Comparison of ENCODE assay signal across 8 mouse cellular contexts in genomic region chr15:102672215-102673071, GRCm38 (mm10). TPM values are rescaled to one million over a fixed set of nuclear protein-coding genes. Genes with fewer than 3 reads are reported as not detected.
A peak's percentile ranks its signal among the peaks of the same experiment; 100 is the strongest.
DNase-seq lines count a peak whose midpoint lies in the region; ATAC-seq and TF ChIP-seq lines count a peak whose summit lies in the region.

Gene Atp5g2 (minus strand): TSS chr15:102672352.

- no peak for TF ChIP-seq CTCF in E14TG2a.4 (conservative IDR thresholded peaks at IDR 0.05; ENCODE audit: low read length)

- H3K9me3 ChIP-seq in E14TG2a.4 (ENCODE audit: low read length) = no peaks in the 10 kb centered on the region
- no peaks in the 10 kb centered on the region for H3K9me3 ChIP-seq in embryonic facial prominence, embryonic 15.5 days (replicated peaks)
- no peaks in the 10 kb centered on the region for H3K9me3 ChIP-seq in heart, embryonic 13.5 days
- no peaks in the 10 kb centered on the region for H3K9me3 ChIP-seq in kidney, embryonic 15.5 days (replicated peaks)
- H3K9me3 ChIP-seq in liver, embryonic 15.5 days (replicated peaks) = no peaks in the 10 kb centered on the region
- no peaks in the 10 kb centered on the region for H3K9me3 ChIP-seq in neural tube, embryonic 11.5 days (ENCODE audit: control insufficient read depth, low read length)

- H3K4me1 ChIP-seq in E14TG2a.4 (replicated peaks; ENCODE audit: low read depth, low read length) = peaks cover 65% of the 10 kb centered on the region
- H3K4me1 ChIP-seq in embryonic facial prominence, embryonic 15.5 days = peaks cover 40% of the 10 kb centered on the region
- peaks cover 47% of the 10 kb centered on the region for H3K4me1 ChIP-seq in heart, embryonic 13.5 days
- peaks cover 39% of the 10 kb centered on the region for H3K4me1 ChIP-seq in kidney, embryonic 15.5 days
- H3K4me1 ChIP-seq in liver, embryonic 15.5 days (replicated peaks) = peaks cover 30% of the 10 kb centered on the region
- H3K4me1 ChIP-seq in neural tube, embryonic 11.5 days (ENCODE audit: control insufficient read depth, insufficient read depth, low read length) = 0 out of 2 replicates have a peak, but pooled peaks cover 6% of the 10 kb centered on the region

- no peak for ATAC-seq in embryonic facial prominence, embryonic 15.5 days (ENCODE audit: insufficient number of reproducible peaks, low FRiP score, low TSS enrichment, low read depth)
- no peak for ATAC-seq in heart, embryonic 13.5 days (ENCODE audit: extremely low read depth, insufficient number of reproducible peaks, low FRiP score, low TSS enrichment)
- ATAC-seq in kidney, embryonic 15.5 days (replicated peaks; ENCODE audit: low FRiP score) = no peak
- ATAC-seq in liver, embryonic 15.5 days (ENCODE audit: insufficient read depth) = no peak
- peak; percentile 10 for ATAC-seq in neural tube, embryonic 11.5 days (ENCODE audit: insufficient read depth, low FRiP score, low TSS enrichment)

- H3K27me3 ChIP-seq in E14TG2a.4 (ENCODE audit: insufficient read depth, low read length) = no peaks in the 10 kb centered on the region
- no peaks in the 10 kb centered on the region for H3K27me3 ChIP-seq in embryonic facial prominence, embryonic 15.5 days
- H3K27me3 ChIP-seq in heart, embryonic 13.5 days (replicated peaks) = no peaks in the 10 kb centered on the region
- H3K27me3 ChIP-seq in kidney, embryonic 15.5 days = no peaks in the 10 kb centered on the region
- H3K27me3 ChIP-seq in liver, embryonic 15.5 days = peaks cover 42% of the 10 kb centered on the region
- no peaks in the 10 kb centered on the region for H3K27me3 ChIP-seq in neural tube, embryonic 11.5 days (ENCODE audit: control insufficient read depth, insufficient read depth, low read length)

- DNase-seq in adrenal gland, adult 8-10 months = peak; percentile 31
- DNase-seq in neural tube, embryonic 11.5 days (ENCODE audit: low spot score) = peak; percentile 81
- DNase-seq in urinary bladder, postnatal 14 days (ENCODE audit: low spot score) = peak; percentile 30

- WGBS in embryonic facial prominence, embryonic 15.5 days = 2% methylated on average over 37 of the region's 37 CpGs
- WGBS in heart, embryonic 13.5 days = 4% methylated on average over 37 of the region's 37 CpGs
- WGBS in kidney, embryonic 15.5 days = 2% methylated on average over 37 of the region's 37 CpGs
- 13% methylated on average over 37 of the region's 37 CpGs for WGBS in liver, embryonic 15.5 days (ENCODE audit: insufficient replicate concordance)
- 1% methylated on average over 37 of the region's 37 CpGs for WGBS in neural tube, embryonic 11.5 days

- H3K4me3 ChIP-seq in E14TG2a.4 (replicated peaks; ENCODE audit: low read length) = peak within 1 kb of the TSS; percentile 81
- peak within 1 kb of the TSS; percentile 57 for H3K4me3 ChIP-seq in embryonic facial prominence, embryonic 15.5 days (replicated peaks)
- H3K4me3 ChIP-seq in heart, embryonic 13.5 days = peak within 1 kb of the TSS; percentile 79
- H3K4me3 ChIP-seq in kidney, embryonic 15.5 days (replicated peaks) = peak within 1 kb of the TSS; percentile 64
- peak within 1 kb of the TSS; percentile 82 for H3K4me3 ChIP-seq in liver, embryonic 15.5 days (replicated peaks)
- peak within 1 kb of the TSS; percentile 39 for H3K4me3 ChIP-seq in neural tube, embryonic 11.5 days (ENCODE audit: low read depth, low read length)

- peak within 1 kb of the TSS; percentile 73 for H3K9ac ChIP-seq in embryonic facial prominence, embryonic 15.5 days
- peak within 1 kb of the TSS; percentile 95 for H3K9ac ChIP-seq in heart, embryonic 13.5 days
- peak within 1 kb of the TSS; percentile 63 for H3K9ac ChIP-seq in kidney, embryonic 15.5 days
- peak within 1 kb of the TSS; percentile 52 for H3K9ac ChIP-seq in liver, embryonic 15.5 days
- H3K9ac ChIP-seq in neural tube, embryonic 11.5 days (ENCODE audit: low read length) = peak within 1 kb of the TSS; percentile 82

- peak within 1 kb of the TSS; percentile 76 for H3K4me2 ChIP-seq in embryonic facial prominence, embryonic 15.5 days (replicated peaks)
- peak within 1 kb of the TSS; percentile 88 for H3K4me2 ChIP-seq in heart, embryonic 13.5 days
- peak within 1 kb of the TSS; percentile 83 for H3K4me2 ChIP-seq in kidney, embryonic 15.5 days
- peak within 1 kb of the TSS; percentile 79 for H3K4me2 ChIP-seq in liver, embryonic 15.5 days
- peak within 1 kb of the TSS; percentile 45 for H3K4me2 ChIP-seq in neural tube, embryonic 11.5 days (ENCODE audit: low read depth)

- H3K27ac ChIP-seq in embryonic facial prominence, embryonic 15.5 days (replicated peaks) = peak within 1 kb of the TSS; percentile 100
- H3K27ac ChIP-seq in heart, embryonic 13.5 days (replicated peaks) = peak within 1 kb of the TSS; percentile 100
- H3K27ac ChIP-seq in kidney, embryonic 15.5 days = peak within 1 kb of the TSS; percentile 99
- H3K27ac ChIP-seq in liver, embryonic 15.5 days (replicated peaks) = peak within 1 kb of the TSS; percentile 80
- H3K27ac ChIP-seq in neural tube, embryonic 11.5 days (ENCODE audit: low read depth, low read length) = peak within 1 kb of the TSS; percentile 99

- H3K36me3 ChIP-seq in E14TG2a.4 (ENCODE audit: insufficient read depth, low read length) = peaks cover 23% of the 10 kb centered on the region
- peaks cover 6% of the 10 kb centered on the region for H3K36me3 ChIP-seq in embryonic facial prominence, embryonic 15.5 days
- H3K36me3 ChIP-seq in heart, embryonic 13.5 days = peaks cover 21% of the 10 kb centered on the region
- peaks cover 13% of the 10 kb centered on the region for H3K36me3 ChIP-seq in kidney, embryonic 15.5 days
- H3K36me3 ChIP-seq in liver, embryonic 15.5 days (replicated peaks) = peaks cover 22% of the 10 kb centered on the region
- peaks cover 5% of the 10 kb centered on the region for H3K36me3 ChIP-seq in neural tube, embryonic 11.5 days (ENCODE audit: control insufficient read depth, insufficient read depth, low read length)

RNA-seq across cellular contexts. Expression of gene Atp5g2, which starts in this region (rescaled TPM):
- 10 to 100 TPM in 2 of 4 experiments, 1 to 10 TPM in 2; 6.2 to 23.7 (median 10.8) TPM for total RNA-seq in adrenal gland, adult 8-10 months (2022)
- 59.0 and 65.5 TPM in 2 replicates for polyA plus RNA-seq in embryonic facial prominence, embryonic 15.5 days (2015; fragmentation: Nextera tagmentation; extraction: Ambion mirVana)
- 72.3 and 73.9 TPM in 2 replicates for polyA plus RNA-seq in heart, embryonic 13.5 days (2015; fragmentation: Nextera tagmentation; extraction: Ambion mirVana)
- 70.2 and 95.0 TPM in 2 replicates for polyA plus RNA-seq in kidney, embryonic 15.5 days (2015; fragmentation: Nextera tagmentation; extraction: Ambion mirVana)
- polyA plus RNA-seq in liver, embryonic 15.5 days (2015; fragmentation: Nextera tagmentation; extraction: Ambion mirVana) = 26.9 and 29.4 TPM in 2 replicates
- polyA plus RNA-seq in neural tube, embryonic 11.5 days (2014; fragmentation: Nextera tagmentation; extraction: Ambion mirVana) = 64.9 and 66.5 TPM in 2 replicates

Comparison
In these comparisons a context has a peak if more than half of its experiments do, and no peak if none do; other contexts are left out.
1. DNase-seq: peak in every context shown above with its lines; median percentile 81 in neural tube, embryonic 11.5 days; 31 in adrenal gland, adult 8-10 months; 30 in urinary bladder, postnatal 14 days.